Mouse (Mus musculus) bone marrow, adult 2 months (tissue): ENCODE measurements around the gene Cavin3. TPM values are rescaled to one million over a fixed set of nuclear protein-coding genes. Genes with fewer than 3 reads are reported as not detected.

ENCODE experiments used
- H3K27ac ChIP-seq: fragments of 200-500 bp; 2 replicates; pipeline ENCODE4 v1.5.1; 2012; ENCODE audit warnings: low read depth, mild to moderate bottlenecking, control low read depth, inconsistent platforms, low read length; ENCODE audit not compliant: control insufficient read depth, poor library complexity, insufficient read depth
- H3K4me1 ChIP-seq: fragments of 200-500 bp; 2 replicates; pipeline ENCODE4 v1.6.1; 2011; ENCODE audit warnings: low read length; ENCODE audit not compliant: control insufficient read depth, insufficient read depth
- H3K4me3 ChIP-seq: fragments of 200-500 bp; replicated peaks from 2 replicates; pipeline ENCODE3; 2011; ENCODE audit warnings: mild to moderate bottlenecking, low read depth, low read length, control low read depth; ENCODE audit not compliant: control insufficient read depth
- CTCF ChIP-seq: fragments of 200-500 bp; IDR thresholded peaks from 2 replicates; pipeline ENCODE4 v1.5.1; 2011; ENCODE audit warnings: low read length, control low read depth; ENCODE audit not compliant: control insufficient read depth, insufficient read depth
- POLR2A ChIP-seq: fragments of 200-500 bp; IDR thresholded peaks from 2 replicates; pipeline ENCODE4 v1.6.1; 2011; ENCODE audit warnings: low read depth, mild to moderate bottlenecking, control low read depth, low read length, borderline replicate concordance; ENCODE audit not compliant: control insufficient read depth
- WGBS: fragments of 180-500 bp; shearing (Covaris S2); methylation state at CpG from one replicate; pipeline ENCODE4 v1.1.7; 2018; 5-methylcytosine and 5-hydroxymethylcytosine counted together
- polyA plus RNA-seq: library from polyadenylated mRNA; stranded (reverse); fragments of >200 nt; gene quantifications from 2 replicates; pipeline ENCODE4 v1.2.4, GENCODE M21; 2011; ENCODE audit warnings: low replicate concordance; ENCODE audit not compliant: missing spikeins, insufficient read depth, insufficient read length

The Cavin3 gene
- polyA plus RNA-seq, 1 experiment, result 7.6 TPM

DNA sequence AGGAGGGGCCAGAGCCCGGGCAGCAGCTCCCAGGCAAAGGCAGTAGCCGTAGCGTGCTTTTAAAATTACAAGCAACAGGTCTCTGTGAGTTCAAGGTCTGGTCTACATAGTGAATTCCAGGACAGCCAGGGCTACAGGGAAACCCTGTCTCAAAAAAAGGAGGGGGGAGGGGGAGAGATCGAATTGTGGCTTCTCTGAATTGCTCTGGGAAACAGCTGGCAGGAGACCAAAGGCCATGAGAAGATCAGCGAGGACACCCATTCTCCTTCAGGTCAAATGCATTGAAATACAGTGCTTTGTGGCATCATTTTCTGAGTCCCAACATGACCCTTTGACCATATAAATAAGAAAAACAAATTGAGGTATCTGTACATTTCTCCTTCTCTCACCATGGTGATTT, 2.9 kb upstream of the Cavin3 start:
- no peak overlapping the region for H3K4me3 ChIP-seq
- 71% methylated on average over 5 of the region's 5 CpGs for WGBS
- no peaks in the 10 kb centered on the region; the same call in 1 of the 2 replicates for H3K4me1 ChIP-seq
- TF ChIP-seq POLR2A (no peak), CTCF (no peak)
- H3K27ac ChIP-seq, result no peak overlapping the region

DNA sequence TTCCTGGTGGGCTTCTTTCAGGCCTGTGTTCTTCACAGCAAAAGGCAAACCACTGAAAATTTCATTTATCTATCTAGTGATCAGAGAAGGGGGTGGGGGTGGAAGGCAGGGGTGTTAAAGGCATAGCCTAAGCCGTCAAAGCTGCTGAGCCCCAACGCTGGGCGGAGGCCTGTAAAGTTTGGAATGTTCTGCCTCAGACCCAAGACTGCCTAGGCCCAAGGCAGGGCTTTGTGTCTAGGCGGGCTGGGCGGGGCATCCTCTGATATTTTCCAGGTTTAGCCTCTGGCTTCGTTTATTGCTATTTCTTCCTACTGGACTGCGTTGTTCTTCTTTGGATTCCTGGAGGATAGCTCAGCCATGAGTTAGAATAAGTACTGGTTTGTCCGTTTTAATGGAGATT, 326 bp upstream of the Cavin3 start:
- no peak for TF ChIP-seq POLR2A
- no peak for TF ChIP-seq CTCF
- H3K27ac ChIP-seq, result no peak overlapping the region
- no peaks in the 10 kb centered on the region; the same call in 1 of the 2 replicates for H3K4me1 ChIP-seq
- 64% methylated on average over 8 of the region's 8 CpGs for WGBS
- H3K4me3 ChIP-seq, result no peak overlapping the region

DNA sequence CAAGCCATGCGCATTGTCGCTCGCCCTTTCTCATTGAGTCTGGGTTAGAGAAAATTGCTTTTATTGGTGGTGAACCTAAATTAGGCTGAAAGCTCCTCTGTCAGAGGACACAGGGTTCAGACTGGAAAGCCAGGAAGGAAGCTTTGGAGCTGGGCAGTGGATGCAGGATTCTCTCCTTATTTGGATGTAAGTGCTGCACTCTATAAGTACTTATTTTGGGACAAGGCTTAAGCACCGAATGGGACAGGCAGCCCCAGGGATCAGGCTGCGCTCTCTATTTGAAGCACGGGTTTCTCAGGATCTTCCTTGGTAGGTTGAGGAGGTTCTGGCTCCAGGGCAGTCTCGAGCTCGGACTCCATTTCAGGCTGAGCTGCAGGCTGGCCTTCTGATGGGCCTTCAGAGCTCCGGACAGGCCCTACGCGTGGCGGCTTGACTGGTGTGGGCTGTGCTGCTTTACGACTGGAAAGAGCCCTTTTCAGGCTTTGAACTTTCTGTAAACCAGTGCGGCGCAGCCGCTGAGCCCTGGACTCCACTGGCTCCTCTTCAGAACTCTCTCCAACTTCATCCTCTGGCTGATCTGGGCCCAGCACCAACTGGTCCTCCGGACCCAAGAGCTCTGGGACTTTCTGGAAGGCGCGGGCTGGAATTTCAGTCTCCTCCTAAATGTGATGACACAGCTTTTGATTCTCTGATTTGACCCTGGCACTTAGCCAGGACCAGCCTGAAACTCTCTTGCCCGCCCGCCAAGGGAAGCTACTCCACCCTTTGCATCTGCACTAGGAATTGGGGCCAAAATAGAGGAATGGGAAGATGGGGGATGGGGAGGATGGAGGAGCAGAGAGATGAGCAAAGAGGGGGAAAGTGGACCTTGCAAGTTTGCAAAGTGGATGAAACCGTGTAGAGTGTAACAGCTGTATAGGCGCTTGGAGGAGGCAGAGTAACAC, 1.3 kb downstream of the Cavin3 start:
- 81% methylated on average over 23 of the region's 23 CpGs for WGBS
- no peak overlapping the region for H3K4me3 ChIP-seq
- H3K4me1 ChIP-seq, result no peaks in the 10 kb centered on the region
- H3K27ac ChIP-seq, result no peak overlapping the region
- no peak for TF ChIP-seq POLR2A
- TF ChIP-seq CTCF, result no peak

DNA sequence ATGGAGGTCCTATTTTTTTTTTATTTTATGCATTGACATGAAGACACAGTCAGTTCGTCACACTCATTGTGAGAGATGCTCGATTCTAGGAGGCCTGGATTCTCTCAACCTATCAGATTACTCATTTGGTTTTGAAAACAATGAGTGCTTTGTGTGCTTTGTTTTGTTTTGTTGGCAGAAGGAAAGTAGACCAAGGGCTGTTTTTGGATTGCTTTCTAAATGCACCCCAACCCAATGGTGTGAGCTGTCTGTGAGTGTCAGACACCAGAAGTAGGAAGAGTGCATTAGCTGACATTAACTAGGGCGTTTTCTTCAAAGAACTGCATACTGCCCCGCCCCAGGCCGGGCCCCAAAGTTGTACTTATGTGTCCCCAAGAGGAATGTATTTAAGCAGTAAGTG, 2.0 kb downstream of the Cavin3 start:
- WGBS, result 75% methylated on average over 5 of the region's 5 CpGs

DNA sequence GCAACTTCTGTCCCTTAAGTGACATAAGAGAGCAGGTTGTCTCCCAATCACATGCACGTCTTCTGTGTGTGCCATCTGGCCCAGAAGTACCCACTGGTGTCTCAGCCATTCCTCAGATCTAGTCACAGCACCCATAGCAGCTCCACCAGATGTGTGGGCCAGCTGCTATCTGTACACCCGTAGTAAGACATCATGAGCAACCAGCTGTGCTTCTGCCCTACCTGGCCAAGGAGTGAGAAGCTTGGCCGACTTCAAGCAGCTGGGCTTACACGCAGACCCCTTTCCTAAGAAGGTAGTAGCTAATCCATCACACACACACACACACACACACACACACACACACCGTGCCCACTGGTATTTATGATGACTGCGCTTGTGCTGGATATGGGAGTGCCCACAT, 2.9 kb downstream of the Cavin3 start:
- Histone ChIP-seq H3K27ac (no peak overlapping the region), H3K4me3 (no peak overlapping the region), H3K4me1 (no peaks in the 10 kb centered on the region)
- no peak for TF ChIP-seq POLR2A
- TF ChIP-seq CTCF, result no peak
- WGBS, result 73% methylated on average over 6 of the region's 6 CpGs

More for the DNA sequence above, 2.0 kb downstream of the Cavin3 start:
- TF ChIP-seq POLR2A (no peak), CTCF (no peak)
- Histone ChIP-seq H3K27ac (no peak overlapping the region), H3K4me3 (no peak overlapping the region), H3K4me1 (no peaks in the 10 kb centered on the region)

DNA sequence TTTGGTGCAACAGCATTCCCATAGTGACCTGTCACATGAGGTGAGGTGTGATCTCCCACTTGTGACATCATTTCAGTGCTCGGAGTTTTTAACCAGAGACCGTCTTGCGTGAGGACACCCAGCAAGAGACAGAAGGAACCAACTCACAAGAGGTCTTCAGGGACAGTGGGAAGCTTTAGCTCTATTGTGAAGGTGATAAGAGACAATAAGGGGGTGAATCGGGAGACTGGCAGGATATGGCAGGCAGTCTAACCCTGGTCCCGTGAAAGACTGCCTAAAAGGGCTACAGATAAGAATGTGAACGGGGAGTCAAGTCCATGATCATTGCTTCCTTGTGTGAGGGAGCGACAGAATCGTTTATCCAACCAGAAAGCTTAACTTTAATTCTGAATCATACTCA, 3.8 kb downstream of the Cavin3 start:
- TF ChIP-seq CTCF (no peak), POLR2A (no peak)
- WGBS, result 77% methylated on average over 8 of the region's 8 CpGs
- no peak overlapping the region for H3K4me3 ChIP-seq
- H3K27ac ChIP-seq, result no peak overlapping the region
- H3K4me1 ChIP-seq, result no peaks in the 10 kb centered on the region

DNA sequence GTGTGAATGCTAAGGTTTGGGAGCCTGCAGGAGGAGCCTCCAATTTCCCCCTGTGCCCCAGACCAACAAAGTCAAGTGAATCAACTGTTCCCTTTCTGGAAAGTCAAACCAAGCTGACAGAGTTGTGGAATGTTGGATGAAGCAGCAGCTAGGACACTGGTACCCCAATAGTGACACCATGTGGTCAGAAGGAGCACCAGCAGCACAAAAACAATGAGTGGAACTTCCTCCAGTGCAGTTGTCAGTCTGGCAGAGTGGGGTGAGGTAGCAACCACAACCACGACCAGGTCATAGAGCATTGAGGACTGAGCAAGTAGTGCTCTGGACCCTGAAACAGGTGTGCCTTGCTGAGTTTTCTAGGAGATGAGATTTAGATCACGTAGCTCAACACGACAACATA, 4.3 kb downstream of the Cavin3 start:
- 49% methylated on average over 3 of the region's 3 CpGs for WGBS
- Histone ChIP-seq H3K4me3 (no peak overlapping the region), H3K4me1 (no peaks in the 10 kb centered on the region), H3K27ac (no peak overlapping the region)
- TF ChIP-seq CTCF (peak; percentile 64), POLR2A (no peak)

DNA sequence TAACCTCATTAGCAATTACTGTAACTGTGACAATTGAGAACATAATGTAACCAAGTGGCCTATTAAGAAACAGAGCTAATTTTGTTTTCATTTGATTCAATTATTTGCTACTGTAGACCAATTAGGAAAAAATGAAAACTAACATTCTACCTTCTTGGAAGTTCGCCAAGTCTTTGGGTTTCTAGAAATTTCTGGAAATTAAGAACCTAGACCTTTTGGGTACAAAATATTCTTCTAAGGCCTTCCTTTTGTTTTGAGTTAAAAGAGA, 4.7 kb downstream of the Cavin3 start:
- 82% methylated on average over 1 of the region's 1 CpGs for WGBS
- Histone ChIP-seq H3K4me1 (no peaks in the 10 kb centered on the region), H3K4me3 (no peak overlapping the region), H3K27ac (no peak overlapping the region)
- TF ChIP-seq CTCF (no peak), POLR2A (no peak)

DNA sequence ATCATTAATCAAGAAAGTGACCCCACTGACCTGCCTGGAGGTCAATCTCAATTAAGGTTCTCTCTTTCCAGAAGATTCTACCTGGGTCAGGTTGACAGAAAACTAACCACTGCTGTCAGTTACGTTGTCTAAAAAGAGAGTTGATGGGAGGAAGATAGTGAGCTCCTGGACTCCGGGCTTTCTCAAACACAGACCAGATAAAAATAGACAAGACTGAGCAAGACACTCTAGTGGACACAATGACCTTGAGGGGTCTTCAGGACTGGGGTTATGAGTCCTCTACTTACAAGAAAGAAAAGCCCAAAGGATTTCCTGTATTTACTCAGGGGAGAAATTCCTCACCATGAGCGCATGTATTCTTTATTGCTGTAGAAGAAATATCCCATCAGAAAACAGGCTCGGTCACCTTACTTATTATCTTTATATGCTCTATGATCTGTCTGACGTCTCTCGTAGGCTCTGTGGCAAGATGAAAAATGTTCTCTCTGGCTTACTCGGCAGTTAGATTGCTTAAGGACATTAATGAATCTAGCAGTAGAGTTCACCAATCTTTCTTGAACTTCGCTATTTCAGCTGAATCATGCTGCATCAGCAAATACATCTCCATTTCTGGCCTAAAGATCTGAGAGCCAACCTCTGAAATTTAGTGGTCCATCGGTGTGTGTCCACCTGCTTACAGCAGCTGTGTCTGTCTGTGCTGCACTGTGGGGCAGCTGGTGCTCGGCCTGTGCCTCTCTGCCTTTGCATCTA, 5.2 kb downstream of the Cavin3 start:
- Histone ChIP-seq H3K4me1 (no peaks in the 10 kb centered on the region), H3K4me3 (no peak overlapping the region), H3K27ac (no peak overlapping the region)
- no peak for TF ChIP-seq POLR2A
- TF ChIP-seq CTCF, result no peak
- WGBS, result 54% methylated on average over 10 of the region's 10 CpGs
